Comparison of ENCODE assay signal across 17 mouse cellular contexts in genomic region chr14:120406271-120406670, GRCm38 (mm10).
DNase-seq lines count a peak whose midpoint lies in the region; ATAC-seq and TF ChIP-seq lines count a peak whose summit lies in the region.
"Had no signal": no experiment of that assay in that cellular context is flagged by ENCODE, and none has a peak within 500 bp of the region (broad histone marks: within the 10 kb centered on the region; RNA-seq: fewer than 3 reads in every experiment).

No protein-coding gene starts in this region.

- no peak overlapping the region for H3K4me3 ChIP-seq in limb, embryonic 12.5 days (replicated peaks)
- H3K4me3 ChIP-seq in limb, embryonic 10.5 days: no peak overlapping the region
- H3K4me3 ChIP-seq in limb, embryonic 15.5 days: no peak overlapping the region
- H3K4me3 ChIP-seq in stomach, postnatal 0 days (ENCODE audit: low read depth, low read length): no peak overlapping the region
- H3K4me3 ChIP-seq: erythroblast, embryonic 14.5 days; hindbrain, embryonic 13.5 days; liver, embryonic 15.5 days; neural tube, embryonic 15.5 days had no signal

- no peaks in the 10 kb centered on the region for H3K27me3 ChIP-seq in limb, embryonic 12.5 days
- no peaks in the 10 kb centered on the region for H3K27me3 ChIP-seq in limb, embryonic 10.5 days (ENCODE audit: low read depth, poor library complexity, severe bottlenecking)
- H3K27me3 ChIP-seq in limb, embryonic 15.5 days: no peaks in the 10 kb centered on the region
- H3K27me3 ChIP-seq in stomach, postnatal 0 days (ENCODE audit: control insufficient read depth, insufficient read depth, low read length): no peaks in the 10 kb centered on the region
- H3K27me3 ChIP-seq: hindbrain, embryonic 13.5 days; liver, embryonic 15.5 days; neural tube, embryonic 15.5 days had no signal

- TF ChIP-seq CTCF in stomach, postnatal 0 days (IDR thresholded peaks at IDR 0.05; ENCODE audit: low read depth): no peak

- no peak overlapping the region for H3K9ac ChIP-seq in limb, embryonic 12.5 days (replicated peaks)
- H3K9ac ChIP-seq in limb, embryonic 15.5 days: no peak overlapping the region
- no peak overlapping the region for H3K9ac ChIP-seq in stomach, postnatal 0 days (ENCODE audit: low read length)
- H3K9ac ChIP-seq: hindbrain, embryonic 13.5 days; liver, embryonic 15.5 days; neural tube, embryonic 15.5 days had no signal

- 0 out of 2 replicates have a peak overlapping the region, but pooled peaks have one; percentile 2 for H3K27ac ChIP-seq in limb, embryonic 12.5 days
- no peak overlapping the region for H3K27ac ChIP-seq in limb, embryonic 10.5 days
- H3K27ac ChIP-seq in limb, embryonic 15.5 days: peak overlapping the region; percentile 43; the same call in 1 of the 2 replicates
- peak overlapping the region; percentile 86 for H3K27ac ChIP-seq in stomach, postnatal 0 days (replicated peaks)
- H3K27ac ChIP-seq: hindbrain, embryonic 13.5 days; liver, embryonic 15.5 days; neural tube, embryonic 15.5 days had no signal

- no peaks in the 10 kb centered on the region for H3K9me3 ChIP-seq in limb, embryonic 12.5 days
- H3K9me3 ChIP-seq in limb, embryonic 10.5 days (replicated peaks): no peaks in the 10 kb centered on the region
- H3K9me3 ChIP-seq in limb, embryonic 15.5 days: no peaks in the 10 kb centered on the region
- no peaks in the 10 kb centered on the region for H3K9me3 ChIP-seq in stomach, postnatal 0 days (ENCODE audit: control insufficient read depth, low read length)
- H3K9me3 ChIP-seq: hindbrain, embryonic 13.5 days; liver, embryonic 15.5 days; neural tube, embryonic 15.5 days had no signal

- no peak for DNase-seq in limb, embryonic 10.5 days (ENCODE audit: low spot score)
- DNase-seq in testis, postnatal 10 days (ENCODE audit: low spot score): peak; percentile 6
- no peak for DNase-seq in testis, postnatal 14 days (ENCODE audit: low spot score)
- no peak for DNase-seq in stomach, postnatal 0 days (ENCODE audit: low spot score)
- DNase-seq in gastrocnemius, postnatal 25 days: no peak
- DNase-seq: cerebellum, adult 11-12 months; cerebellum, postnatal 25 days; gastrocnemius, postnatal 14 days had no signal

- no peak for TF ChIP-seq EP300 in stomach, postnatal 0 days (optimal IDR thresholded peaks at IDR 0.05)

- peaks cover 65% of the 10 kb centered on the region for H3K36me3 ChIP-seq in limb, embryonic 12.5 days
- H3K36me3 ChIP-seq in limb, embryonic 10.5 days: peaks cover 50% of the 10 kb centered on the region
- peaks cover 64% of the 10 kb centered on the region for H3K36me3 ChIP-seq in limb, embryonic 15.5 days
- peaks cover 5% of the 10 kb centered on the region for H3K36me3 ChIP-seq in stomach, postnatal 0 days (ENCODE audit: control insufficient read depth, insufficient read depth, low read length)
- H3K36me3 ChIP-seq: neural tube, embryonic 15.5 days had no signal

- no peak overlapping the region for H3K4me2 ChIP-seq in limb, embryonic 12.5 days
- no peak overlapping the region for H3K4me2 ChIP-seq in limb, embryonic 15.5 days
- no peak overlapping the region for H3K4me2 ChIP-seq in stomach, postnatal 0 days (replicated peaks; ENCODE audit: low read depth)
- H3K4me2 ChIP-seq: hindbrain, embryonic 13.5 days; liver, embryonic 15.5 days; neural tube, embryonic 15.5 days had no signal

- WGBS in limb, embryonic 12.5 days: 78% methylated on average over 6 of the region's 6 CpGs
- WGBS in limb, embryonic 10.5 days: 77% methylated on average over 6 of the region's 6 CpGs
- 71% methylated on average over 6 of the region's 6 CpGs for WGBS in limb, embryonic 15.5 days
- WGBS in stomach, postnatal 0 days: 44% methylated on average over 6 of the region's 6 CpGs

- no peak for ATAC-seq in limb, embryonic 12.5 days (ENCODE audit: insufficient number of reproducible peaks, insufficient read depth, low FRiP score, low TSS enrichment, low read depth)
- ATAC-seq in limb, embryonic 15.5 days (ENCODE audit: insufficient number of reproducible peaks, low FRiP score, low TSS enrichment, low read depth): no peak
- peak; percentile 65 for ATAC-seq in stomach, postnatal 0 days (ENCODE audit: low FRiP score, low TSS enrichment)
- ATAC-seq in inflammation-experienced regulatory T-cells, adult 6 months: no peak
- ATAC-seq: forebrain, embryonic 14.5 days; midbrain, embryonic 16.5 days had no signal

- H3K4me1 ChIP-seq in limb, embryonic 12.5 days (replicated peaks): peaks cover 10% of the 10 kb centered on the region; the same call in 1 of the 2 replicates
- H3K4me1 ChIP-seq in limb, embryonic 10.5 days: peaks cover 4% of the 10 kb centered on the region; the same call in 1 of the 2 replicates
- H3K4me1 ChIP-seq in limb, embryonic 15.5 days: peaks cover 4% of the 10 kb centered on the region; the same call in 1 of the 2 replicates
- H3K4me1 ChIP-seq in stomach, postnatal 0 days (replicated peaks; ENCODE audit: control insufficient read depth, insufficient read depth): 0 out of 2 replicates have a peak, but pooled peaks cover 3% of the 10 kb centered on the region
- H3K4me1 ChIP-seq: hindbrain, embryonic 13.5 days had no signal
